Mouse (Mus musculus): Measurements from ENCODE around the gene Dennd1a. TPM values are rescaled to one million over a fixed set of nuclear protein-coding genes. Genes with fewer than 3 reads are reported as not detected.

Gene Dennd1a
- polyA plus RNA-seq, 1 experiment from 2014 or later: 13.9 TPM

DNA sequence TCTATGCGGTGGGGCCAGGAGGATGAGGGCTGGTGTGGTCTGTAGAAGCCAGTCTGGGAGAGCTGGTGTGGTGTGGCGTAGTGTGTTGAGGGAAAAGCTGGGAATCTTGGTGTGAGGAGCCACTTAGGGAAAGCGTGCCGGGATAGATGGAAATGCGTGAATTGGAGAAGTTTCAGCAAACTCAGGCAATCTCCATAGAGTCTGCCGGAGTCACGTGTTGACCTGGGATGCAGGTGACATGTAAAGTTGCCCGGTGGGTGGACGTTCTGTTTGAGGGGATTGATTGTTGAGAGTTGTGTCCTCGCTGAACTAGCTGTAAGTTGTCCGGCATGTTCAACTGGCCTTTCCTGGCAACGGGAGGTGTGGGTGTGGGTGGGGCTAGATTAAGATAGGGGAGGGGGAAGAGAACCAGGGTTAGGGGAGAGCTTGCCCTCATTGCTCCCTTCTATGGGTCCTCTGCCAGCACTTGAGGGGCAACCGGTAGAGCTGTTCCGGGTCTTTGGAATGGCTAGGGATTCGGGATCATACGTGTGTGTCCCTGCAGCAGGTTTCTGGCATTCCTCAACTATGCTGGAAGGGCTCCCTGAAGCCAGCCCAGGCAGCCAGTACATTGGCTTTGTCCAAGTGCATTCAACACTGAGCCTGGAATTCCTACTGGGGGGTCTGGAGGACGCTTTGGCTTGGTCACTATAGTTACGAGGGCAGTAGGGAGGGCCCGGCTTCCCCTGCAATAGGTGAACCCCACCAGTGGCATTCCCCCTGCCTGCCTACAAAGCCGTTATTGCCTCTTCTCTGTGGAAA is 510.4 kb downstream of the Dennd1a start:
- peak overlapping the region; percentile 69 for H3K9ac ChIP-seq (ENCODE audit: low read length)
- under 1% methylated on average over 20 of the region's 20 CpGs for WGBS
- H3K9me3 ChIP-seq (replicated peaks; ENCODE audit: control insufficient read depth, low read length): no peaks in the 10 kb centered on the region
- peak overlapping the region; percentile 65 for H3K27ac ChIP-seq (ENCODE audit: low read depth, low read length)
- peak overlapping the region; percentile 61 for H3K4me2 ChIP-seq (ENCODE audit: low read length)
- H3K4me1 ChIP-seq (ENCODE audit: control insufficient read depth, insufficient read depth, low read length): peaks cover 51% of the 10 kb centered on the region
- H3K4me3 ChIP-seq (ENCODE audit: low read depth, low read length): peak overlapping the region; percentile 39
- no peaks in the 10 kb centered on the region for H3K36me3 ChIP-seq (ENCODE audit: control insufficient read depth, insufficient read depth, low read length)
- ATAC-seq (peak; percentile 4; the same call in 1 of the 2 replicates), DNase-seq (ENCODE audit: low spot score) (peak; percentile 63)
- H3K27me3 ChIP-seq (replicated peaks; ENCODE audit: control insufficient read depth, insufficient read depth, low read length): no peaks in the 10 kb centered on the region

DNA sequence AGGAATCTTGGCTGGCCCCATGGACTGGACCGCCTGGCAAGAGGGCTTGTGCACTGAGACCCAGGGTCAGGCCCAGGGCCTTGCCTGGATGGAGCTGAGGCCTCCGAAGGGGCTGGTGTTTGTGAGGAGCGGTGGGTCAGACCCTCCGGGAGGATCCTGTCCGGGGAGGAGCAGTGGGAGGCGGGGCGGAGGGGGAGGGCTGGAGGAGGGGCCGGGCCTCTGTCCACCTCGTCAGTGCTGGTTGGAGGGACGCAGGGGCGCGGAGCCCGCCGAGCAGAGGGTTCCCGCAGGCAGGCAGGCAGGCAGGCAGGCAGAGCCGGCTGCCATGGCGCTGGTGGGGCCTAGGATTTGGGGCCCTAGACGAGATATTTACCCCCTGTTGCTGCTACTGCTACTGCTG is 511.2 kb downstream of the Dennd1a start, which contains the start of gene Crb2:
Crb2 (plus strand) TSS at position 234 of the 400 bp plus-strand sequence.
- Histone ChIP-seq H3K4me3 (ENCODE audit: low read depth, low read length) (peak within 1 kb of the TSS; percentile 39), H3K36me3 (ENCODE audit: control insufficient read depth, insufficient read depth, low read length) (no peaks in the 10 kb centered on the region), H3K4me1 (ENCODE audit: control insufficient read depth, insufficient read depth, low read length) (peaks cover 43% of the 10 kb centered on the region), H3K9ac (ENCODE audit: low read length) (peak within 1 kb of the TSS; percentile 69), H3K4me2 (ENCODE audit: low read length) (peak within 1 kb of the TSS; percentile 61), H3K27me3 (replicated peaks; ENCODE audit: control insufficient read depth, insufficient read depth, low read length) (no peaks in the 10 kb centered on the region), H3K27ac (ENCODE audit: low read depth, low read length) (peak within 1 kb of the TSS; percentile 65), H3K9me3 (replicated peaks; ENCODE audit: control insufficient read depth, low read length) (no peaks in the 10 kb centered on the region)
- DNase-seq (ENCODE audit: low spot score) (peak; percentile 61), ATAC-seq (peak; percentile 15; the same call in 1 of the 2 replicates)
- WGBS: 1% methylated on average over 15 of the region's 18 CpGs

DNA sequence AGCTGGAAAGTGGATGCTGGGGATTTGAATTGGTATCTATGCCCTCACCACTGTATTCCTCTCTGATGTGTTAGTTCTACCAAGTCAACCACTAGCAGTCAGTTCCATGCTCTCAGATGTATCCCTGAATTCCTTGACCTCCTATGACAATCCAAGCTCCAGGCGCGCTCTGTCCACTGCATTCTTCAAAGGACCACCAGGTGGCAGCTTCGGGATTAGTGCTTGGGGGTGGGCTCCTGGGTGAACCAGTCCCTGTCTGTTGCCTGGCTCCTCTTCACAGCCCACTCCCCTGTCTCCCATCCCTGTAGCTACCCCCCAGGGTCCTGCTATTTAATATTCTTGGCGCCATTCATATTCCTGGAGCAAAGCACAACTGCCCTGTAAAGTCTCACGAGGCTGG is 512.6 kb downstream of the Dennd1a start:
- no peaks in the 10 kb centered on the region for H3K36me3 ChIP-seq (ENCODE audit: control insufficient read depth, insufficient read depth, low read length)
- peaks cover 30% of the 10 kb centered on the region for H3K4me1 ChIP-seq (ENCODE audit: control insufficient read depth, insufficient read depth, low read length)
- H3K4me3 ChIP-seq (ENCODE audit: low read depth, low read length): no peak overlapping the region
- WGBS: 3% methylated on average over 5 of the region's 5 CpGs
- no peak overlapping the region for H3K4me2 ChIP-seq (ENCODE audit: low read length)
- no peaks in the 10 kb centered on the region for H3K27me3 ChIP-seq (replicated peaks; ENCODE audit: control insufficient read depth, insufficient read depth, low read length)
- DNase-seq (ENCODE audit: low spot score) (peak; percentile 75), ATAC-seq (no peak)
- H3K27ac ChIP-seq (ENCODE audit: low read depth, low read length): no peak overlapping the region
- H3K9ac ChIP-seq (ENCODE audit: low read length): no peak overlapping the region
- no peaks in the 10 kb centered on the region for H3K9me3 ChIP-seq (replicated peaks; ENCODE audit: control insufficient read depth, low read length)

DNA sequence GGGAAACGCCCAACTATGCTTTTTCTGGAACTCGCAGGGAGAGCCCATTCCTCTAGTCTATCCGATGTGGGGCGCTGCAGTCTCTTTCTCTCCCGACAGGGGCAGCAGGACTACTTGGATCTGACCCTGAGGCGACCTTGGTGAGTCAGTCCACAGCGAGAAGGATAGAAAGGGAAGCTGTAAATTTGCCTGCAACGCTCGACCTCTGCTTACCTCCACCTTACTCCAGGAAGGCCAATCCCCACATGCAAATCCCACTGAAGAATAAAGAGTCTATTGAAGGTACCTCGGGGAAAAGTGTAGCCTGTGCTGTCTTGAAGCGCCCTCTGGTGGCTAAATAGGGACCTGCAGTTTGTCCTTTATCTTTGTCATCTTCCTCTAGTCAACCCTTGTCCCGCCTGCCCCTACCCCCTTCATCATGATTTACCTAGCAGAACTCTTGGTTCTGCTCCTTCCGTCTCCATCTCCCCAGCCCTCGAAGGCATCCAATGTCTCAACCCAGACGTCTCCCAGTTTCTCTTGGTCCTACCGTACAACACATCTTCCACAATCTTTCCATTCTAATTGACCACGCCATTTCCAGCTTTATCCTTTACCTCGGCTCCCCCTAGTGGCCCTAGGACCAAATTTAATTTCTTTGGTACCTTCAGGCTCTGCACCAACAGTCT is 515.4 kb downstream of the Dennd1a start:
- Histone ChIP-seq H3K9me3 (replicated peaks; ENCODE audit: control insufficient read depth, low read length) (no peaks in the 10 kb centered on the region), H3K4me1 (ENCODE audit: control insufficient read depth, insufficient read depth, low read length) (peaks cover 13% of the 10 kb centered on the region), H3K36me3 (ENCODE audit: control insufficient read depth, insufficient read depth, low read length) (no peaks in the 10 kb centered on the region), H3K4me2 (ENCODE audit: low read length) (peak overlapping the region; percentile 54), H3K4me3 (ENCODE audit: low read depth, low read length) (peak overlapping the region; percentile 30), H3K9ac (ENCODE audit: low read length) (peak overlapping the region; percentile 61; the same call in 1 of the 2 replicates), H3K27me3 (replicated peaks; ENCODE audit: control insufficient read depth, insufficient read depth, low read length) (no peaks in the 10 kb centered on the region), H3K27ac (ENCODE audit: low read depth, low read length) (no peak overlapping the region)
- DNase-seq (ENCODE audit: low spot score) (peak; percentile 96), ATAC-seq (peak; percentile 56)
- 1% methylated on average over 18 of the region's 18 CpGs for WGBS

DNA sequence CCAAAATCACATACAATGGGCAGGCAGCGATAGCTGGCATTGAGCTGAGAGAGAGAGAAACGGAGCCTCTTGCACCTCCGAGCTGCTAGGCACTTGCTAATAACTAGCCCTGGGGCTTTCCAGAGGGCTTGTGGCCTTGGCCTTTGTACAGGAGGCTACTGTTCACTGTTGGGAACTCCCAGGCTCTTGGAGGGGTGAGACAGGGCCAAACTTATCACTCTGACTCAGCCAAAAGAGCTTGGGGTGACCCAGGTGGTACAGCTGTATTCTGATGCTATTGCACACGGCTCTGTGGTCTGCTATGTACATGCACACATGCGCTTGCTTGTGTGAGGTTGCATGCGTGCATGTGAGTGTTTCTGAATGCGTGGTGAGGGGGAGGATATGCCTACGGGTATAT is 517.4 kb downstream of the Dennd1a start:
- H3K27me3 ChIP-seq (replicated peaks; ENCODE audit: control insufficient read depth, insufficient read depth, low read length): no peaks in the 10 kb centered on the region
- H3K9me3 ChIP-seq (replicated peaks; ENCODE audit: control insufficient read depth, low read length): no peaks in the 10 kb centered on the region
- no peak overlapping the region for H3K27ac ChIP-seq (ENCODE audit: low read depth, low read length)
- no peaks in the 10 kb centered on the region for H3K36me3 ChIP-seq (ENCODE audit: control insufficient read depth, insufficient read depth, low read length)
- ATAC-seq (no peak), DNase-seq (ENCODE audit: low spot score) (no peak)
- H3K4me3 ChIP-seq (ENCODE audit: low read depth, low read length): no peak overlapping the region
- H3K9ac ChIP-seq (ENCODE audit: low read length): no peak overlapping the region
- peaks cover 15% of the 10 kb centered on the region for H3K4me1 ChIP-seq (ENCODE audit: control insufficient read depth, insufficient read depth, low read length)
- 81% methylated on average over 8 of the region's 8 CpGs for WGBS
- H3K4me2 ChIP-seq (ENCODE audit: low read length): no peak overlapping the region

DNA sequence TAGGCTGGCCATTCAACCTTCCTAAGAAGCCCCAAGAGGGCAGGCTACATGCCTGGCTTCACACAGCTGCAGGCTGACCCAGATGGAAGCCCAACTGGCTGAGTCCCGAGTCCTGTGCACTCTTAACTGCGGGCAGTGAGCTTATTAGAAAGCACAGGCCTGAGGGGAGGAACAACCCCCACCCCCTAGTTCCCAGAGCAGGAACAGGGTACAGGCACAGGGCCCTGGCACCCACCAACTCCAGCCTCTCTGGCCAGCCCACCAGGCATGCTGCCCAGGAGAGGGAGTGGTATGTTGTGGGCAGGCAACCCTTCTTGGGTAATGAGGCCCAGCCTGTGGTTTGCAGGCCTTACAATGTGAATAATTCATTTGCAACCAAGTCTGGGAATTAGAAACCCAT is 518.3 kb downstream of the Dennd1a start:
- Histone ChIP-seq H3K27ac (ENCODE audit: low read depth, low read length) (no peak overlapping the region), H3K9me3 (replicated peaks; ENCODE audit: control insufficient read depth, low read length) (no peaks in the 10 kb centered on the region), H3K4me3 (ENCODE audit: low read depth, low read length) (no peak overlapping the region), H3K4me2 (ENCODE audit: low read length) (no peak overlapping the region), H3K27me3 (replicated peaks; ENCODE audit: control insufficient read depth, insufficient read depth, low read length) (no peaks in the 10 kb centered on the region), H3K9ac (ENCODE audit: low read length) (no peak overlapping the region), H3K4me1 (ENCODE audit: control insufficient read depth, insufficient read depth, low read length) (peaks cover 15% of the 10 kb centered on the region), H3K36me3 (ENCODE audit: control insufficient read depth, insufficient read depth, low read length) (no peaks in the 10 kb centered on the region)
- peak; percentile 72 for DNase-seq (ENCODE audit: low spot score)
- ATAC-seq: peak; percentile 28
- 58% methylated on average over 2 of the region's 2 CpGs for WGBS

DNA sequence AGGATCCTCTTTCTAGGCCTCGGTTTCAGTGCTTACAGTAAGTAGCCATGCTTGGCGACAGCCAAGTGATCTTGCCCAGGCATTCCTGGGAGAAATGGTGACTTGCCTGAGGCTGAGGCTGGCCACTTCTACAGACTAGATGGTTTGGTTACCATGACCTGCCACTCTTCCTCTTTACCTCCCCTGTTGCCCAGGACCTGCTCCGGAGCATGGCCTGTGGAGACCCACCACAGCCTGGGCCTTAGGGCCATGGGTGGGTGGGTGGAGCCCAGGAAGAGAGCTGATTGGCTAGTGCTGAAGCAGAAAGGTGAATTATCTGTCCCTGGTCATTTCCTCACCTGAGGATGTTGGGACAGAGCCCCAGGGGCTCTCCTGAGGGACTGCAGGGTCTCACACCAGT is 519.5 kb downstream of the Dennd1a start:
- H3K27me3 ChIP-seq (replicated peaks; ENCODE audit: control insufficient read depth, insufficient read depth, low read length): no peaks in the 10 kb centered on the region
- no peak overlapping the region for H3K27ac ChIP-seq (ENCODE audit: low read depth, low read length)
- H3K9ac ChIP-seq (ENCODE audit: low read length): no peak overlapping the region
- no peak overlapping the region for H3K4me3 ChIP-seq (ENCODE audit: low read depth, low read length)
- ATAC-seq: no peak
- 64% methylated on average over 3 of the region's 3 CpGs for WGBS
- no peak for DNase-seq (ENCODE audit: low spot score)
- H3K9me3 ChIP-seq (replicated peaks; ENCODE audit: control insufficient read depth, low read length): no peaks in the 10 kb centered on the region
- peaks cover 15% of the 10 kb centered on the region for H3K4me1 ChIP-seq (ENCODE audit: control insufficient read depth, insufficient read depth, low read length)
- no peak overlapping the region for H3K4me2 ChIP-seq (ENCODE audit: low read length)
- no peaks in the 10 kb centered on the region for H3K36me3 ChIP-seq (ENCODE audit: control insufficient read depth, insufficient read depth, low read length)

DNA sequence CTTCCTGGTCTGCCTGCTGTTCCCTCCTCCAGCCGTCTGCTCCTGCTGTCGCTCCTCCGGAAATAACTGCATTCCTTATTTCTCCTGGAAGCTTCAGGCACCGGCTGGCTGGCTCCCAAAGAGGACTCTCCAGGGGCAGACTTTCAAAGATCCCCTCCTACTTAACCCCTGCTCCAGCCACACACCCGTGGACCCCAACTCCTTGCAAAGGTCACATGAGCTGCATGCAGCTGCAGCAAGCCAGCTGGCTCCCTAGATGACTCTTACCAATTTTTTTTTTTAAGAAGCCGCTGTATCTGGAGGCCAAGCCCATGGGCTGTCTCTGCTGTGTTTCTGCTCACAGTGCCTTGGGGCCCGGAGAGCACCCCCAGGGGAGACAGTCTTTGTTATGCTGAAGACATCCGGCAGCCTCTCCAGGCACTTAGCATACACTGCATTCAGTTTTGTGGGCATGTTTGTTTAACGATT is 520.1 kb downstream of the Dennd1a start:
- DNase-seq (ENCODE audit: low spot score) (peak; percentile 67), ATAC-seq (0 out of 2 replicates have a peak, but pooled peaks have one; percentile 7)
- H3K4me3 ChIP-seq (ENCODE audit: low read depth, low read length): no peak overlapping the region
- H3K9ac ChIP-seq (ENCODE audit: low read length): 0 out of 2 replicates have a peak overlapping the region, but pooled peaks have one; percentile 6
- peaks cover 15% of the 10 kb centered on the region for H3K4me1 ChIP-seq (ENCODE audit: control insufficient read depth, insufficient read depth, low read length)
- H3K9me3 ChIP-seq (replicated peaks; ENCODE audit: control insufficient read depth, low read length): no peaks in the 10 kb centered on the region
- H3K27me3 ChIP-seq (replicated peaks; ENCODE audit: control insufficient read depth, insufficient read depth, low read length): no peaks in the 10 kb centered on the region
- WGBS: 4% methylated on average over 9 of the region's 9 CpGs
- H3K4me2 ChIP-seq (ENCODE audit: low read length): no peak overlapping the region
- H3K36me3 ChIP-seq (ENCODE audit: control insufficient read depth, insufficient read depth, low read length): no peaks in the 10 kb centered on the region
- no peak overlapping the region for H3K27ac ChIP-seq (ENCODE audit: low read depth, low read length)
